Mouse (Mus musculus): ENCODE measurements at regions not wholly inside any gene's neighbourhood (a gene's known extent, or its start where the extent isn't known, plus 50 kb on each side); places are given as distances from the start of the nearest gene placed in this dataset.

DNA sequence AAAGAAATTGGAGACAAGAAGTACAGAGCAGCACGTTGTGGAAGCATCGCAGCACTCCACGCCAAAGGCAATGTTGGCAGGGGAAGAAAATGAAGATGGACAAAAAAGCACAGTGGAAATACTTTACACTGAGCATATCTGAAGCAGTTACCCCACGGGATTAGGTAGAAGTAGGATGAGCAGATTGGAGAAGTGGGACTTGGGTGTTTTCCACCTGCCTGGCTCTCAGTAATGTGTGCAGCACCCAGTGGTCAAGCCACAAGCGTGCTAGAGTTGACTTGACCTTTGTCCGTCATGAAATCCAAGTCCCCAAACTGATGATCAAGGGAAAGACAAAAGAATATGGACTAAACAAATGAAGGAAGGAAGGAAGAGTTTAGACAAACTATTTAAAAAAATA is 235.1 kb upstream of the Btg1 start:
- Histone ChIP-seq H3K79me2 (ENCODE audit: control insufficient read depth, insufficient read depth, low read length, poor library complexity) (no peaks in the 10 kb centered on the region), H3K36me3 (ENCODE audit: control insufficient read depth in 1 of 2, insufficient read depth in 2 of 2, low read length in 2 of 2) (no peaks in the 10 kb centered on the region), H3K27me3 (ENCODE audit: control insufficient read depth in 1 of 2, insufficient read depth in 2 of 2, low read length in 2 of 2) (no peaks in the 10 kb centered on the region), H3K4me3 (ENCODE audit: control insufficient read depth in 1 of 2, insufficient read depth in 1 of 2, low read depth in 2 of 2, low read length in 2 of 2) (no peak overlapping the region), H3K4me1 (ENCODE audit: control insufficient read depth in 1 of 2, insufficient read depth in 2 of 2, low read length in 2 of 2) (no peaks in the 10 kb centered on the region), H3K9ac (ENCODE audit: control insufficient read depth, low read depth, low read length, poor library complexity, severe bottlenecking) (no peak overlapping the region), H3K9me3 (replicated peaks; ENCODE audit: insufficient read depth, low read length) (no peaks in the 10 kb centered on the region), H3K27ac (ENCODE audit: control insufficient read depth, low read depth, low read length) (no peak overlapping the region)
- TF ChIP-seq UBTF (IDR thresholded peaks at IDR 0.05; ENCODE audit: borderline replicate concordance, insufficient read depth, low read depth, low read length) (no peak), BHLHE40 (IDR thresholded peaks at IDR 0.05; ENCODE audit: borderline replicate concordance, low read depth, low read length) (no peak), NRF1 (IDR thresholded peaks at IDR 0.05; ENCODE audit: insufficient read depth, low read depth, low read length, poor library complexity, severe bottlenecking) (no peak), KAT2A (conservative IDR thresholded peaks at IDR 0.05; ENCODE audit: low read depth, low read length) (no peak), ZNF384 (IDR thresholded peaks at IDR 0.05; ENCODE audit: low read depth, low read length) (no peak)
- DNase-seq (ENCODE audit: low read depth, low spot score), result no peak

DNA sequence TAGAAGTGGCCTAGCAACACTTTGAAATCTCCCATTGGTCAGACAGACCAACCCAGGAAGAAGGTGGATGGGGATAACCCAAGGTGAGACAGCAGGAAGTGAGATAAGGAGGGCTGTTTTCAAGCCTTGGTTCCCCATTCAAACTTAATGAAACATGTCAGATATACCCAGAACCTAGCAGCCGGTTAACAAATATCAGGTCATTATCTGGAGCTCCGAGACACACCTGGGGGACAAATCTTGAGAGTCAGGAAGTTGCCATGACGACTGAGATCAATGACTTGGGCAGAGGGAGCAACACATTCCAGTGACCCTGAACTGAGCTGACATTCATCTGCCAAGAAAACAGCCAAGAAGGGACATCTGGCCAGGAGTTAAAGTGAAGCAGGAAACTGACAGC is 225.1 kb upstream of the Btg1 start:
- Histone ChIP-seq H3K27ac (ENCODE audit: control insufficient read depth, low read depth, low read length) (no peak overlapping the region), H3K79me2 (ENCODE audit: control insufficient read depth, insufficient read depth, low read length, poor library complexity) (no peaks in the 10 kb centered on the region), H3K9me3 (replicated peaks; ENCODE audit: insufficient read depth, low read length) (no peaks in the 10 kb centered on the region), H3K4me1 (ENCODE audit: control insufficient read depth in 1 of 2, insufficient read depth in 2 of 2, low read length in 2 of 2) (no peaks in the 10 kb centered on the region), H3K36me3 (ENCODE audit: control insufficient read depth in 1 of 2, insufficient read depth in 2 of 2, low read length in 2 of 2) (no peaks in the 10 kb centered on the region), H3K27me3 (ENCODE audit: control insufficient read depth in 1 of 2, insufficient read depth in 2 of 2, low read length in 2 of 2) (no peaks in the 10 kb centered on the region), H3K4me3 (ENCODE audit: control insufficient read depth in 1 of 2, insufficient read depth in 1 of 2, low read depth in 2 of 2, low read length in 2 of 2) (no peak overlapping the region), H3K9ac (ENCODE audit: control insufficient read depth, low read depth, low read length, poor library complexity, severe bottlenecking) (no peak overlapping the region)
- TF ChIP-seq POLR2A (IDR thresholded peaks at IDR 0.05; ENCODE audit: control insufficient read depth in 1 of 2, insufficient read depth in 1 of 2, low read depth in 1 of 2, low read length in 2 of 2, poor library complexity in 1 of 2) (no peak), POLR2AphosphoS2 (IDR thresholded peaks at IDR 0.05; ENCODE audit: low read length) (no peak), CHD1 (IDR thresholded peaks at IDR 0.05; ENCODE audit: low read depth, low read length) (no peak), MXI1 (IDR thresholded peaks at IDR 0.05; ENCODE audit: low read depth, low read length) (no peak), USF1 (IDR thresholded peaks at IDR 0.05; ENCODE audit: low read depth, low read length) (no peak), ZKSCAN1 (IDR thresholded peaks at IDR 0.05; ENCODE audit: low read depth, low read length) (no peak), ETS1 (IDR thresholded peaks at IDR 0.05; ENCODE audit: low read depth, low read length) (no peak), GABPA (IDR thresholded peaks at IDR 0.05; ENCODE audit: low read depth, low read length) (no peak)
- DNase-seq (ENCODE audit: low read depth, low spot score), result no peak

DNA sequence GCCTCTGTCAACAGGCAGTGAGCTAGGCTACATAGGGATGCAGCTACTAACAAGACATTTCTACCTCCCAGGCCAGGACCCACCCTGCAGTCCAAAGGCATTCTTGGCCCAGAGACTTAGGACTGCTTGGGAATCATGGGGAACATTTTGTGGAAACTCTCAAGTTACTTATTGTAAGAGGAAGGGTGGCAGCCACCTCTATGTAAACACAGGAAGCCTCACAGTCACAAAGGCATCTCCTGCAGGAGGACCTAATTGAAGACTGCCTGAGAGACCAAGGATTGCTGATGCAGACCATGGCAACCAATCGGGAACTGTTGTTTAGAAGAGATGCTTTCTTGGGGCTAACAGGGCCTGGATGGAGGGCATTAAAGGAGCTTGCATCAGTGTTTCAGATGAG is 224.0 kb upstream of the Btg1 start:
- Histone ChIP-seq H3K27me3 (ENCODE audit: control insufficient read depth in 1 of 2, insufficient read depth in 2 of 2, low read length in 2 of 2) (no peaks in the 10 kb centered on the region), H3K79me2 (ENCODE audit: control insufficient read depth, insufficient read depth, low read length, poor library complexity) (no peaks in the 10 kb centered on the region), H3K4me3 (ENCODE audit: control insufficient read depth in 1 of 2, insufficient read depth in 1 of 2, low read depth in 2 of 2, low read length in 2 of 2) (no peak overlapping the region), H3K9me3 (replicated peaks; ENCODE audit: insufficient read depth, low read length) (no peaks in the 10 kb centered on the region), H3K27ac (ENCODE audit: control insufficient read depth, low read depth, low read length) (no peak overlapping the region), H3K36me3 (ENCODE audit: control insufficient read depth in 1 of 2, insufficient read depth in 2 of 2, low read length in 2 of 2) (no peaks in the 10 kb centered on the region), H3K4me1 (ENCODE audit: control insufficient read depth in 1 of 2, insufficient read depth in 2 of 2, low read length in 2 of 2) (no peaks in the 10 kb centered on the region), H3K9ac (ENCODE audit: control insufficient read depth, low read depth, low read length, poor library complexity, severe bottlenecking) (no peak overlapping the region)
- DNase-seq (ENCODE audit: low read depth, low spot score), result no peak
- TF ChIP-seq MYB (IDR thresholded peaks at IDR 0.05; ENCODE audit: low read depth, low read length) (no peak), BHLHE40 (IDR thresholded peaks at IDR 0.05; ENCODE audit: borderline replicate concordance, low read depth, low read length) (no peak), UBTF (IDR thresholded peaks at IDR 0.05; ENCODE audit: borderline replicate concordance, insufficient read depth, low read depth, low read length) (no peak), GATA1 (IDR thresholded peaks at IDR 0.05; ENCODE audit: low read depth, low read length) (no peak), CHD2 (IDR thresholded peaks at IDR 0.05; ENCODE audit: low read length) (no peak), EP300 (IDR thresholded peaks at IDR 0.05; ENCODE audit: low read depth in 1 of 2, low read length in 2 of 2) (no peak), RCOR1 (IDR thresholded peaks at IDR 0.05; ENCODE audit: low read depth, low read length) (no peak), SMC3 (IDR thresholded peaks at IDR 0.05; ENCODE audit: low read depth, low read length) (no peak), RAD21 (IDR thresholded peaks at IDR 0.05; ENCODE audit: low read depth, low read length) (no peak), NRF1 (IDR thresholded peaks at IDR 0.05; ENCODE audit: insufficient read depth, low read depth, low read length, poor library complexity, severe bottlenecking) (no peak), ETS1 (IDR thresholded peaks at IDR 0.05; ENCODE audit: low read depth, low read length) (no peak), MXI1 (IDR thresholded peaks at IDR 0.05; ENCODE audit: low read depth, low read length) (no peak), MAFK (IDR thresholded peaks at IDR 0.05; ENCODE audit: borderline replicate concordance, low read depth, low read length) (no peak), MEF2A (IDR thresholded peaks at IDR 0.05; ENCODE audit: extremely low read depth, insufficient replicate concordance, low read depth, low read length, poor library complexity, severe bottlenecking) (no peak), NELFE (IDR thresholded peaks at IDR 0.05; ENCODE audit: low read depth, low read length) (no peak), TAL1 (IDR thresholded peaks at IDR 0.05; ENCODE audit: low read length) (no peak), ELF1 (IDR thresholded peaks at IDR 0.05; ENCODE audit: low read depth, low read length) (no peak), GABPA (IDR thresholded peaks at IDR 0.05; ENCODE audit: low read depth, low read length) (no peak)
